Mouse (Mus musculus) layer of hippocampus, postnatal 14 days (tissue): Measurements from ENCODE around the gene 6430531B16Rik. TPM values are rescaled to one million over a fixed set of nuclear protein-coding genes. Genes with fewer than 3 reads are reported as not detected.

Source experiments
- DNase-seq, 2 experiments: peaks; one replicate each; pipeline ENCODE4 v3.0.0; 2021 to 2022; ENCODE audit warnings: low spot score in 2 of 2, mixed read lengths in 1 of 2
- long read RNA-seq, 2 experiments: library from polyadenylated mRNA; stranded (forward); transcript quantifications; one replicate each; pipeline ENCODE4 v2.0.0; 2021
- total RNA-seq, 2 experiments: library from RNA; stranded (reverse); gene quantifications; 2 replicates each; pipeline ENCODE4 v1.2.3; 2021

Gene 6430531B16Rik
- total RNA-seq: under 1 TPM; 0.39 to 0.83 TPM
- long read RNA-seq, experiment 1: 0 reads
- long read RNA-seq, experiment 2, partial matches to known transcripts: 0 of 1 reads
- long read RNA-seq, experiment 2, other reads (novel, unspliced or antisense): 1 of 1 reads

GRCm38 (mm10) chr7:139978278-139978892 lies at the start of gene 6430531B16Rik:
Gene 6430531B16Rik, minus strand, starts transcription at chr7:139978755.
- peak; percentile 82 to 89 for DNase-seq

GRCm38 (mm10) chr7:140011336-140011735 lies 32.8 kb upstream of the 6430531B16Rik start:
- no peak for DNase-seq

- DNase-seq: no peak
Measured at GRCm38 (mm10) chr7:140007781-140008180, 29.2 kb upstream of the 6430531B16Rik start.

DNA sequence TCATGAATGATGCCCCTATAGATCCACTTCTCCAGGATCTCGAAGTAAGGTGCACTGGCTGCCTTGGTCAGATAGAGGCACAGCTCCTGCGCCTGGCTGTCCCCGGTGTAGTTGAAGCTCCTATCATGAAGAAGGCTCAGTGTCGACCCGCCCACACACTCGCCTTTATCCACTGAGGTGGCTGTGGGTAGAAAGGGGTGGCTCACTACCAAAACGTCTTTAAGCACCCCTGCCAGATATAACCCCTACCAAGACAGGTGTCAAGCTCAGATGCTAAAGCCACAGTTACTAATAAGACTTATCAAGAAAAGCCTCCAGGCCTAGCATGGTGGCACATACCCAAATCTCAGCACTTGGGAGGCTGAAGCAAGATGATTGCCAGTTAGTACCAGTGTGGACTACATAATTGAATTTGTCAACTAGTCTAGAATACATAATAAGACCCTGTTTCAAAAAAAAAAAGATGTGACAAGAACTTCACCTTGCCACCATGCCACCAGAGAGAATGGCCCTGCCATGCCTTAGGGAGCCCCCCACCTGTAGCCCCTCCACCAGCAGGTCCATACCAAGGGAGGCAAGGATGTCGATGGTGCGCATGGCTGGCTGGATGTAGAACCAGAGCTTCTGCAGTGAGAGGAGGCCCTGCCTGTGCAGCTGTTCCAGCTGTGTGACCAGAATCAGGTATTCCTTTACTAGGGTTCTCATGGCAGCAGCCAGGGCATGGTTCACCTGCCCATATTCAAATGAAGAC lies 28.5 kb upstream of the 6430531B16Rik start:
- DNase-seq: no peak

DNA sequence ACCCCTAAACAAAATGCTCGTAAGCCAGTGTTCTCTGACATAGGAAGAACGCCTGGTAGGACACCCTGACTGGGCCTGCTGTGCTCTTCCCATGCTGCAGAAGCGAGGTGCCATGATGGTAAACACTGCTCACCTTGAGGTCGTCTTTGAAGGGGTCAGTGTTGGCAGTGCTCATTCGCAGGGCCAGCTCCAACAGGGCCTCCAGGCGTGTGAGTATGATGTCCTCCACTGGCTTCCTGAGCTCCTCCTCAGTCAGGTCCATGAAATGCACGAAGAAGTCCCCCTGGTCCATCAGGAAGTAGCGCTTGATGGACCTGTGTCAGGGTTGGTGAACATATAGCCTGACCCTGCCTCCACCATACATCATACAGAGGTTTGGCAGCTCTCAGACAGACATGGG lies 26.1 kb upstream of the 6430531B16Rik start:
- DNase-seq: no peak

DNA sequence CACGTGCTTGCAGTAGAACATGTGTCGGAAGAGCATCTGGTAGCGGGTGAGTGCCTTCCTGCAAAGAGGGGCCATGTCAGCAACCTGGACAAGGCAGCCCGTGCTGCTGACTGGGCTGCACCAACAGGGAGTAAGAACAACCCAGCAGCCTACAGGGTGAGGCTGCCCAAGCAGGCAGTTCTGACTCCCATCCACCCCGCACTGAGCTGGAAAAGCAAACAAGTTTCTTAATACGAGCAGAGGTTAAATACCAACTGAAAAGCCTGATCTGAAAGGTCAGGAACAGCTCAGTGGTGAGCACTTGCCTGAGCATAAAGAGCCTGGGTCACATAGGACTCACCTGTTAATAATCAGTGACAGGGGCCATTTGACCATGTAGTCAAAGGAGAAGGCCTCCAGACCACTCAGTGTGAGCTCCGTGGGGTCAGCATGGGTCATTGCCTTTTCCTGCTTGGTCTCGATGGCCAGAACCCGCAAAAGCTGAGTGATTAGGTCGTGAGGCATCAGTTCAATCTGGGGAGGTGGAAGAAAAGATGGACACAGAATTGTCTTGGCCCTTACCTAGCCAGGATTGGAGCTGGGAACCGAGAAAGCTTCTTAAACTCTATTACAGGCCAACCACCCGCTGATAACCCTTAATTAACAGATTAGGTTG lies 22.7 kb upstream of the 6430531B16Rik start:
- no peak for DNase-seq

- DNase-seq: no peak
Measured at GRCm38 (mm10) chr7:139998691-139999350, 20.3 kb upstream of the 6430531B16Rik start.

DNA sequence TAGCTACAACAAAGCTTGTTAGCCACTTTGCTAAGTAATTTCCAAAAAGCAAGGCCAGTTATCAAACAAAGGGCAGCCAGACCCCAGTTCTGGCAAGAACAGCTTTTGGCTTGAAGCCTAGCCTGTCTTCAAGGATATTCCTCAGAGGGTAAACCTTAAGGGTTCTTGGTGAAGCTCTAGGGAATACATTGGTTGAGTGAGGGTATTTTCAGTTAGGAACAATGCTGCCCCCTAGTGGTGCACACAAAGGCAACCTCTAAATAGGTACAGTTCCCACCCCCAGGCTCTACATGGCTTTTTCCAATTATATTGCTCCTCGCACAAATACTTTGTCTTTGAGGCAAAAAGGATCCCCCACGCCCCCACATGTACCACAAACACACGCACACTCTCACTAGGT lies 16.1 kb upstream of the 6430531B16Rik start:
- DNase-seq: peak; percentile 71 to 76

- DNase-seq: no peak
Measured at GRCm38 (mm10) chr7:139994202-139994601, 15.6 kb upstream of the 6430531B16Rik start.

- no peak for DNase-seq
Measured at GRCm38 (mm10) chr7:139993532-139993931, 15.0 kb upstream of the 6430531B16Rik start.

- DNase-seq: no peak
Measured at GRCm38 (mm10) chr7:139992406-139992805, 13.9 kb upstream of the 6430531B16Rik start, which contains the start of gene Adam8. Gene Adam8, minus strand, starts transcription at chr7:139992562.

- no peak for DNase-seq
Measured at GRCm38 (mm10) chr7:139990864-139991394, 12.4 kb upstream of the 6430531B16Rik start.

- DNase-seq: no peak
Measured at GRCm38 (mm10) chr7:139988272-139988671, 9.7 kb upstream of the 6430531B16Rik start.

- DNase-seq: no peak
Measured at GRCm38 (mm10) chr7:139984505-139984904, 6.0 kb upstream of the 6430531B16Rik start.

DNA sequence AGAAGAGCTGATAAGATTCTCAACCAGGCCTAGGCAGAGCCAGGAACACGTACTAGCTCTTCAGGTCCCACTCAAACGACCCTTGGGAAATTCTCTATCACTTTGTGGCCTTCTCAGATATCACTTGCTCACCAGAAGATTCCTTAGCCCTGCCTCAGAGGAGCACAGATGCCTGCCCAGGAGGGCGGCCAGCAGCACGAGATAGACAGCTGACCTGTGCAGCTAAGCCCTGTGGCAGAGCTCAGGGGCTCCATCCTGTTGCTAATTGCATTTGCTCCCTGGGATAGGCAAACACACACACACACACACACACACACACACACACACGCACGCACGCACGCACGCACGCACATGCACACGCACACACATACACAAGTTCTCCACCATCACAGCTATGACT lies 3.5 kb upstream of the 6430531B16Rik start:
- no peak for DNase-seq

- no peak for DNase-seq
Measured at GRCm38 (mm10) chr7:139980778-139981177, 2.2 kb upstream of the 6430531B16Rik start.

- peak in 1 of 2 experiments; percentile 14 for DNase-seq
Measured at GRCm38 (mm10) chr7:139979011-139979719, 610 bp upstream of the 6430531B16Rik start.

- DNase-seq: no peak
Measured at GRCm38 (mm10) chr7:139975471-139975870, 3.1 kb downstream of the 6430531B16Rik start.

GRCm38 (mm10) chr7:139974307-139974706 lies 4.2 kb downstream of the 6430531B16Rik start:
- no peak for DNase-seq

GRCm38 (mm10) chr7:139972923-139973331 lies 5.6 kb downstream of the 6430531B16Rik start:
- DNase-seq: no peak
